Mouse (Mus musculus): ENCODE results near the gene Zfp207.

- TF ChIP-seq CTCF (IDR thresholded peaks at IDR 0.05; ENCODE audit: control insufficient read depth, insufficient read depth, insufficient replicate concordance, low read depth, low read length) (no peak), POLR2A (IDR thresholded peaks at IDR 0.05; ENCODE audit: control insufficient read depth, low read depth, low read length) (no peak)
Observed at GRCm38 (mm10) chr11:80449859-80450258, 66.8 kb downstream of the Zfp207 start.
